Mouse (Mus musculus) Patski (cell line): ENCODE measurements around the gene Camk1g. TPM values are rescaled to one million over a fixed set of nuclear protein-coding genes. Genes with fewer than 3 reads are reported as not detected.

Experiments used
- ATAC-seq: fragments of 100-300 bp; one replicate; pipeline ENCODE4 v1.8.0; 2021
- CTCF ChIA-PET: fragments of 350-600 bp; sonication (Branson Sonifier 250); formaldehyde crosslinking; loops from one replicate; lab custom pipeline; 2022; ENCODE audit warnings: inconsistent platforms; lab: Charles Lee
- POLR2A ChIA-PET: fragments of 350-600 bp; sonication (Branson Sonifier 250); formaldehyde crosslinking; loops from one replicate; lab custom pipeline; 2022; ENCODE audit warnings: antibody characterized with exemption, inconsistent platforms; lab: Charles Lee
- DNase-seq: peaks from one replicate; pipeline ENCODE4 v3.0.0-alpha.2; 2011; ENCODE audit warnings: low read depth, low spot score
- H3K27me3 ChIP-seq: fragments of 371-371 bp; one replicate; pipeline ENCODE4 v1.5.1; 2021
- CTCF ChIP-seq: fragments of 100-300 bp; IDR thresholded peaks from one replicate; pipeline ENCODE4 v1.5.1; 2021
- in situ Hi-C: fragments of 300-500 bp; cut with MboI; formaldehyde crosslinking; loops from 3 replicates; pipeline ENCODE4 v1.11.1; 2018; ENCODE audit warnings: low pct_unique_long_range_greater_than_20kb, mixed read lengths
- polyA plus RNA-seq: library from polyadenylated mRNA; unstranded; gene quantifications from one replicate; pipeline ENCODE4 v1.2.3, GENCODE M21; 2021

Gene Camk1g
- polyA plus RNA-seq, 1 experiment from 2014 or later, result 0.69 TPM

DNA sequence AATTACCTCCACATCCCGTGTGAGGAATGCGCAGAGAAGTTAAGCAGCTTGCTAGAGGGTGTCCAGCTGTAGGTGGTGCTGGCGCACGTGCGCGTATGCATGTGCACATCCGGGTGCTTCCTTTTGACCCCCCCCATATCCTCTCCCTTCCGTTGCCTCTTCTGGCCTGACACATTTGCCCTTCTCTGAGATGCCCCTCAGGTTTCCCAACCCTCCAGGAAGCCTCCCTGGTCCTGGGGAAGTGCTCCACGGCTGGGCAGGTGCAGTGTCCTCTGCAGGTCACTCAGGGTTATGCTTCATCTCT is 33.1 kb downstream of the Camk1g start:
- in situ Hi-C loops, result no loop called here
- ATAC-seq (no peak), DNase-seq (no peak)
- TF ChIP-seq CTCF, result no peak
- ChIA-PET POLR2A (no interaction called here), CTCF (interaction anchor here (1.0 to 17.8 kb wide), 2 partner anchors 14 to 39 kb away, joined by 3 to 297 read pairs; partner anchors contain the start of gene Camk1g)
- H3K27me3 ChIP-seq, result no peaks in the 10 kb centered on the region

DNA sequence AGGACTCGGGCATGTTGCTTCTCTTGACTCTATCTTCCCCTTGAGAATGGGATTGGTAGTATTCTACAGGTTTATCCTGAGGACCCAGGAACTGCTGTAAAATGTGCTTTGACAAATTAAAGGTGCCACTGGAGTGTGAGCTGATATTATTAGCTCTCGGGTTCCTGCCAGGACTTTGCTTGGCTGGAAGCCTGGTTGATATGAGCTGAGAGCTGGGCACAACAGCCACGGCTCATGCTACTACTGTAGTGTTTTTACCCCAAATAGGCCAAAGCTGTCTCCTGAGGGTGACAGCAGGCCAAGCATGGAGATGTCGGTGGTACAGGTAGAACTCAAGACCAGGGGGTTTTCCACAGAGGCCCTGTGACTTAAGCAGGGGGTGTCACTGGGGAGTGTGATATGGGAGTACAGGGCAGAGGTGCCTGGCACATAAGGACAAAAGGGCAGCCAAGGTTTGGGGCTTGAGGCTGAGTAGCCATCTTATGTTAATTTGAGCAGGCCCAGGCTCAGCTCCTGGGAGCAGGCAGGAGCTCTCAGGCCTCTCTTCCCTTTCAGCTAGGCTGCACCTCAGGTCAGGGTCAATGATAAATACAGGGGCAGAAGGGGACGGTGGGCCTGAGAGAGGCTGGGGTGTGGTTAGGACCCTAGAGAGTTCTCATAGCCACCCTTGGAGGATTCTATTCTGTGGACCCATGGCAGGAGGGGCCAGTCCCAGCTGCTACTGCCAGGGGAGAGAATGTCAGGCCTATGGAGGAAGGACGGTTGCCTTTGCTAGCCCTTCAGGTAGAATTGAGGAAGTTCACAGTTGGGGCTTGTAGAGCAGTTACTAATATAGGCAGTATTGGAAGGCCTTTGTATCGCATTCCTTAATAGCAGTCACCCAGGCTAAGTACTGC is 33.7 kb downstream of the Camk1g start:
- CTCF ChIA-PET, result interaction anchor here (1.0 to 17.8 kb wide), 3 partner anchors 15 to 39 kb away, joined by 3 to 297 read pairs (median 3); partner anchors contain the start of gene Camk1g
- no peak for TF ChIP-seq CTCF
- H3K27me3 ChIP-seq, result no peaks in the 10 kb centered on the region
- DNase-seq, result no peak
- peak; percentile 65 for ATAC-seq
- POLR2A ChIA-PET, result no interaction called here
- in situ Hi-C loops, result no loop called here

DNA sequence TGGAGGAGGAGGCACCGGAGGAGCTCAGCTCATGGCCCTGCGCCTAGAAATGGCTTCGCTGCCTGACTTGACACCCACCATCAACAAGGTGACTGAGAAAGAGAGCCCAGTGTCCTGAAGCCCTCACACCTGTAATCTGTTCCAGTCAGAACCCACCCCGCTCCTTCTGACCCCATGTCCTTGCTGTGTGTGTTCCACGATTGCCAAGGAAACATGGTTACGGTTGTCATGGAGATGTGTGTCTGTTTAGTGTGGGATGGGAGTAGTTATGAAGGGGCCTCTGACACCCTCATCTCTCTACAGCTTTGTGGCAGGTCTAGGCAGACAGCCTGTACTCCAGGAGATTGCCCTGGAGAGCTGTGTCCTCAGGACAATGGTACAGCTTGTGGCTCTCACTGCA is 35.6 kb downstream of the Camk1g start:
- in situ Hi-C loops, result loop anchor here (5.0 kb wide), 1 partner anchor 43 kb away; no protein-coding TSS in a partner anchor
- CTCF ChIA-PET, result interaction anchor here (0.7 to 17.8 kb wide), 4 partner anchors 18 to 90 kb away, joined by 3 to 297 read pairs (median 4); partner anchors contain the start of gene Camk1g

DNA sequence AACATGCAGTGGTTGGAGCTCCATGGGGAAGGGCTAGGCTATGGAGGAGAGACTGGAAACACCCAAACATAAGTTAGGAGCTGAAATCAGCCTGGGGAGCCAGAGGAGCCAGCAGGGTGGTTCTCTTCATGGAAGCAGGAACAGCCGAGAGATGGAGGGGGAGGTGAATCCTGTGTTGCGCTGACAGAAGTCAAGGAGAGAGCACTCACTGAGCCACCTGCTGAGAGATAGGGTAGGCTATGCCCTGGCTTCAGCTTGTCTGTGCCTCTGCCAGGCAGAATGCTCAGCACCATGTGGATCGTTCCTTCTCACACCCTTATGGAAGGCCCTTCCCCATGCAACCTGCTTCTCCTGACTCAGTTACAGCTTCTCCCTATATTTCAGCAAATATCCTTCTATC is 36.3 kb downstream of the Camk1g start:
- ChIA-PET CTCF (interaction anchor here (0.7 to 17.8 kb wide), 5 partner anchors 18 to 130 kb away, joined by 3 to 297 read pairs (median 6); partner anchors contain the start of gene Camk1g), POLR2A (no interaction called here)
- no peak for DNase-seq
- in situ Hi-C loops, result loop anchor here (5.0 kb wide), 1 partner anchor 44 kb away; no protein-coding TSS in a partner anchor
- ATAC-seq, result no peak
- no peak for TF ChIP-seq CTCF
- no peaks in the 10 kb centered on the region for H3K27me3 ChIP-seq

More for the DNA sequence above, 35.6 kb downstream of the Camk1g start:
- no peaks in the 10 kb centered on the region for H3K27me3 ChIP-seq
- POLR2A ChIA-PET, result no interaction called here
- no peak for ATAC-seq
- TF ChIP-seq CTCF, result no peak
- no peak for DNase-seq

DNA sequence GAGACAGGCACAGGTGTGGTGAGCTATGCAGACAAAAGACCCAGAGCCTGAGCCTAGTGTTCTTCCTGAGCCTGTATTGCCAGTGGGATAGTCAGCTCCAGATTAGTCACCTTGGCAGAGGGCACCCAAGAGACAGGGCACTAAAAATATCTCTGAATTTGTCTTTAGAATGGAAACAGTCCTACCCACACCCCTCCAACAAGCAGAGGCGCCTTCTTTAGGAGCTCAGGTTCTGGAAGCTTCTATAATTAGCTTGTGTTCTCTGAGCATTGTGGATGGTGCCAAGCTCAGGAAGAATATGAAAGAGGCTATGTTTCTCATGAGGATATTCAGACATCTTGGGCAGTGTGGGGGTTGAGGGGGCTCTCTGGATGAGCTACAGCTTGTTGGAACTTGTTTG is 37.4 kb downstream of the Camk1g start:
- CTCF ChIA-PET, result interaction anchor here (1.5 to 17.8 kb wide), 5 partner anchors 11 to 54 kb away, joined by 5 to 297 read pairs (median 6); partner anchors contain the start of gene Camk1g
- no peak for ATAC-seq
- no peak for DNase-seq
- POLR2A ChIA-PET, result interaction anchor here (0.6 to 1.1 kb wide), 2 partner anchors 32 to 37 kb away, joined by 3 read pairs; no protein-coding TSS in a partner anchor
- TF ChIP-seq CTCF, result no peak
- in situ Hi-C loops, result loop anchor here (5.0 kb wide), 1 partner anchor 45 kb away; no protein-coding TSS in a partner anchor
- no peaks in the 10 kb centered on the region for H3K27me3 ChIP-seq

DNA sequence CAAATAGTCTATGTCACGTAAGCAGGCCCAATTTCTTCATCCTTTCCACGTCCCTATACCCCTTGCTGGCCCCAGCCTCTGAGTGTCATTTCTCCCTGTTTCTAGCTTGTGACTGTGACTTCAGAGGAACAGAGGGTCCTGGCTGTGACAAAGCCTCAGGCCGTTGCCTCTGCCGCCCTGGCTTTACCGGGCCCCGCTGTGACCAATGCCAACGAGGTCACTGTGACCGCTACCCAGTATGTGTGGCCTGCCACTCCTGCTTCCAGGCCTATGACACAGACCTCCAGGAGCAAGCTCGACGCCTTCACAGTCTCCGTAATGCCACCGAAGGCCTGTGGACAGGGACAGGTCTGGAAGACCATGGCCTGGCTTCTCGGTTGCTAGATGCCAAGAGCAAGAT is 38.1 kb downstream of the Camk1g start:
- in situ Hi-C loops, result loop anchor here (5.0 kb wide), 1 partner anchor 45 kb away; no protein-coding TSS in a partner anchor
- TF ChIP-seq CTCF, result no peak
- POLR2A ChIA-PET, result interaction anchor here (0.6 to 1.1 kb wide), 2 partner anchors 32 to 38 kb away, joined by 3 read pairs; no protein-coding TSS in a partner anchor

DNA sequence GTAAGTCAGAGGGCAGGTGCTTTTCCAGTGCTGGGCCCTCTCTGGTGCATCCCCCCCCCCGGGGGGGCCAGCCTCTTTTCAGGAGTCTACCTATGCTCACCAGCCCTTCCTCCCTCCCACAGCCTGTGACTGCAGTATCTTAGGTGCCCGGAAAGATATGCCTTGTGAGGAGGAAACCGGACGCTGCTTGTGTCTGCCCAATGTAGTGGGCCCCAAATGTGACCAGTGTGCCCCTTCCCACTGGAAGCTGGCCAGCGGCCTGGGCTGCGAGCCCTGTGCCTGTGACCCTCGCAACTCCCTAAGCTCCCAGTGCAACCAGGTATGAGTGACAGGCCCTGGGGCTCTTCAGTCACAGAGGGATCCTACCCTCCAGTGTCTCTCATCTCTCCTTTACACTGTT is 39.5 kb downstream of the Camk1g start:
- ChIA-PET CTCF (interaction anchor here (1.2 to 17.8 kb wide), 10 partner anchors 9 to 68 kb away, joined by 3 to 297 read pairs (median 5); partner anchors contain the start of gene Camk1g), POLR2A (no interaction called here)
- in situ Hi-C loops, result loop anchor here (5.0 kb wide), 1 partner anchor 47 kb away; no protein-coding TSS in a partner anchor
- no peak for ATAC-seq
- no peak for DNase-seq
- TF ChIP-seq CTCF, result no peak
- H3K27me3 ChIP-seq, result no peaks in the 10 kb centered on the region

More for the DNA sequence above, 38.1 kb downstream of the Camk1g start:
- ATAC-seq (no peak), DNase-seq (no peak)
- CTCF ChIA-PET, result interaction anchor here (1.5 to 17.8 kb wide), 4 partner anchors 12 to 54 kb away, joined by 5 to 297 read pairs (median 18); partner anchors contain the start of gene Camk1g
- no peaks in the 10 kb centered on the region for H3K27me3 ChIP-seq

DNA sequence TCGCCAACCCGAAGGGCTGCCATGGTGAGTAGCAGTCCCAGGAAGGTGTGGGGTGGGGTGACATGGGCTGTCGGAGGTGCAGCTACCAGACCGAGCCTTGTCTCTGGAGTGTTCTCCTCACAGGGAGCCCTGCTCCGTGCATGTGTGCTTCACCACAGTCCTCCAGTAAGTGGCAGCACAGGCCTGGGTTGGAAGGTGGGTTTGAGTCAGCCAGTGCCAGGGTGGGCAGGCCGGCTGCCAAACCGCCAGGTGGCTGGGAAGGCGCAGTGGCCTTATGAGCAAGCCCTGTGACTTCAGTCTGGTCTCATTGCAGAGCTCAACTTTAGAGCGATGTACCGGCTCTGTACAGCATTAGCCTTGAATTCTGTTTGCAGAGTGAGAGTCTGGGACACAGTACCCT is 39.9 kb downstream of the Camk1g start:
- ChIA-PET POLR2A (interaction anchor here (1.0 kb wide), 1 partner anchor 50 kb away, joined by 3 read pairs; no protein-coding TSS in a partner anchor), CTCF (interaction anchor here (1.0 to 17.8 kb wide), 11 partner anchors 9 to 73 kb away, joined by 3 to 297 read pairs (median 5); partner anchors contain the start of gene Camk1g)
- TF ChIP-seq CTCF, result no peak
- no peaks in the 10 kb centered on the region for H3K27me3 ChIP-seq
- ATAC-seq (peak; percentile 26), DNase-seq (no peak)
- in situ Hi-C loops, result loop anchor here (5.0 kb wide), 1 partner anchor 47 kb away; no protein-coding TSS in a partner anchor

DNA sequence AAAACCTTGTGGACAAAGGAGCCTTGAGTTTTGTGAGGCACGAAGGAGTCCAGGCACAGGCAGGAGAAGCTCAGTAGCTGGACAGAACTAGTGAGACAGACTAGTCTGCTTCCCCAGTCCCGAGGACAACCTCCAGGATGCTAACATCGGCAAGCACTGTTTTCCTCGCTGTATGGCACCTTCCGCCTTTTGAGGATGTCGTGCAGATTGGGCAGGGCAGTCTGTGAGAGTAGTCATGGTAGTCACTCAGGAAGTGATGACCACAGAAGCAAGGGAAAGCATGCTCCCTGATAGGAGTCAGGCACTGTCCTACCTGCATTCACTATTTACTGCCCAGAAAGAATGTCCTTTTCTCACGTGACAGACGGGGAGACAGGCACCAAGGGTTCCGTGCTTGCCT is 40.5 kb downstream of the Camk1g start:
- TF ChIP-seq CTCF, result no peak
- ChIA-PET CTCF (interaction anchor here (1.0 to 17.8 kb wide), 8 partner anchors 15 to 73 kb away, joined by 3 to 297 read pairs (median 5); partner anchors contain the start of gene Camk1g), POLR2A (interaction anchor here (1.0 kb wide), 1 partner anchor 51 kb away, joined by 3 read pairs; no protein-coding TSS in a partner anchor)
- no peaks in the 10 kb centered on the region for H3K27me3 ChIP-seq
- ATAC-seq (no peak), DNase-seq (no peak)
- in situ Hi-C loops, result loop anchor here (5.0 kb wide), 1 partner anchor 77 kb away; no protein-coding TSS in a partner anchor

DNA sequence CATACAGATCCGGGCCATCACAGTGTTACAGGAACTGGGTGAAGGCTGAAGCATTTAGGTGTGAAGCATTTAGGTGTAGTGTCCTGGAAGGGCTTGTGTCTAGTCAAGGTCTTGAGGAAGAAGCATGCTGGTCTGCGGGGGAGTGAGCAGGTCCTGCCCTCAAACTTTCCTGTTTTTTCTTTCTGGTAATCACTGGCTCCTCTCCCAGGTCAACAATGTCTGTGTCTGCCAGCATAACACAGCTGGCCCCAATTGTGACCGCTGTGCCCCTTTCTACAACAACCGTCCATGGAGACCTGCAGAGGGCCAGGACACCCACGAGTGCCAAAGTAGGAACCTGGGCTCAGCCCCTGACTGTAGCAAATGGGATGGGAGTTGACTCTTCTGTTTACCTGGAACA is 42.4 kb downstream of the Camk1g start:
- no peaks in the 10 kb centered on the region for H3K27me3 ChIP-seq
- DNase-seq (no peak), ATAC-seq (no peak)
- TF ChIP-seq CTCF, result no peak
- POLR2A ChIA-PET, result no interaction called here
- CTCF ChIA-PET, result interaction anchor here (1.1 to 17.8 kb wide), 3 partner anchors 11 to 77 kb away, joined by 3 to 297 read pairs (median 3); partner anchors contain the start of gene Camk1g
- in situ Hi-C loops, result loop anchor here (5.0 kb wide), 1 partner anchor 75 kb away; no protein-coding TSS in a partner anchor
